Mouse (Mus musculus) midbrain, postnatal 0 days (tissue): ENCODE results near the gene Rinl. TPM values are rescaled to one million over a fixed set of nuclear protein-coding genes. Genes with fewer than 3 reads are reported as not detected.

Experiments used
- ATAC-seq: fragments of 200-750 bp; cut with Nextera tagmentation; 2 replicates; pipeline ENCODE4 v1.8.0; 2017; ENCODE audit warnings: moderate number of reproducible peaks, mild to moderate bottlenecking, moderate TSS enrichment, moderate library complexity; ENCODE audit not compliant: low FRiP score
- DNase-seq: peaks from one replicate; pipeline ENCODE4 v3.0.0-alpha.2; 2015; ENCODE audit warnings: low spot score
- H3K27ac ChIP-seq: fragments of 300-500 bp; sonication (generic); 2 replicates; pipeline ENCODE4 v1.5.1; 2014; ENCODE audit warnings: low read depth, mild to moderate bottlenecking, low read length, mixed read lengths
- H3K27me3 ChIP-seq: fragments of 300-500 bp; sonication (generic); 2 replicates; pipeline ENCODE4 v1.6.1; 2014; ENCODE audit warnings: low read length, control low read depth, mixed read lengths; ENCODE audit not compliant: insufficient read depth
- H3K36me3 ChIP-seq: fragments of 300-500 bp; sonication (generic); 2 replicates; pipeline ENCODE4 v1.6.1; 2014; ENCODE audit warnings: low read length, control low read depth, mixed read lengths; ENCODE audit not compliant: insufficient read depth
- H3K4me1 ChIP-seq: fragments of 300-500 bp; sonication (generic); 2 replicates; pipeline ENCODE4 v1.6.1; 2014; ENCODE audit warnings: mild to moderate bottlenecking, control low read depth, antibody characterized with exemption, low read length, mixed read lengths; ENCODE audit not compliant: insufficient read depth
- H3K4me2 ChIP-seq: fragments of 300-500 bp; sonication (generic); 2 replicates; pipeline ENCODE4 v1.6.1; 2014; ENCODE audit warnings: low read depth, mild to moderate bottlenecking, low read length, mixed read lengths; ENCODE audit not compliant: poor library complexity, severe bottlenecking
- H3K4me3 ChIP-seq: fragments of 300-500 bp; sonication (generic); 2 replicates; pipeline ENCODE4 v1.5.1; 2014; ENCODE audit warnings: low read depth, mild to moderate bottlenecking, low read length, moderate library complexity
- H3K9ac ChIP-seq: fragments of 300-500 bp; sonication (generic); replicated peaks from 2 replicates; pipeline ENCODE4 v1.6.1; 2014; ENCODE audit warnings: mild to moderate bottlenecking, low read length, moderate library complexity, mixed read lengths; ENCODE audit not compliant: poor library complexity, severe bottlenecking
- H3K9me3 ChIP-seq: fragments of 300-500 bp; sonication (generic); 2 replicates; pipeline ENCODE4 v1.6.1; 2016; ENCODE audit warnings: low read length, control low read depth
- CTCF ChIP-seq: IDR thresholded peaks from 2 replicates; pipeline ENCODE4 v1.5.1; 2016; ENCODE audit warnings: antibody characterized with exemption, mild to moderate bottlenecking
- WGBS: fragments of 180-500 bp; shearing (Covaris S2); extraction: QIAGEN DNeasy Blood & Tissue Kit; methylation state at CpG from one replicate; pipeline ENCODE4 v1.1.7; 2014; 5-methylcytosine and 5-hydroxymethylcytosine counted together
- polyA plus RNA-seq: library from polyadenylated mRNA; unstranded; fragments of >200 nt; fragmentation: Nextera tagmentation; extraction: Ambion mirVana; gene quantifications from 2 replicates; pipeline ENCODE4 v1.2.1, GENCODE M21; 2015
- total RNA-seq: library from RNA; depleted of rRNA; stranded (reverse); fragments of >200 nt; gene quantifications from 2 replicates; pipeline ENCODE4 v1.2.3, GENCODE M21; 2014

Rinl gene
- total and polyA plus RNA-seq, 2 experiments from 2014 or later = 1.0 to 1.9 TPM

- 95% methylated on average over 7 of the region's 7 CpGs for WGBS
- ATAC-seq (no peak), DNase-seq (no peak)
- Histone ChIP-seq H3K9ac (no peak overlapping the region), H3K27me3 (no peaks in the 10 kb centered on the region), H3K4me2 (no peak overlapping the region), H3K27ac (no peak overlapping the region), H3K4me3 (no peak overlapping the region), H3K9me3 (no peaks in the 10 kb centered on the region), H3K4me1 (no peaks in the 10 kb centered on the region), H3K36me3 (peaks cover 14% of the 10 kb centered on the region)
- no peak for TF ChIP-seq CTCF
Observed at GRCm38 (mm10) chr7:28749935-28750334, 38.8 kb upstream of the Rinl start.

GRCm38 (mm10) chr7:28756079-28756478, 32.7 kb upstream of the Rinl start, which contains the start of gene Ccer2:
Gene Ccer2, plus strand, starts transcription at chr7:28756174.
- Histone ChIP-seq H3K4me2 (peak within 1 kb of the TSS; percentile 42), H3K36me3 (peaks cover 27% of the 10 kb centered on the region), H3K4me3 (peak within 1 kb of the TSS; percentile 20; the same call in 1 of the 2 replicates), H3K27me3 (0 out of 2 replicates have a peak, but pooled peaks cover 11% of the 10 kb centered on the region), H3K9ac (peak within 1 kb of the TSS; percentile 40; the same call in 1 of the 2 replicates), H3K27ac (no peak within 1 kb of the TSS), H3K9me3 (no peaks in the 10 kb centered on the region), H3K4me1 (peaks cover 3% of the 10 kb centered on the region; the same call in 1 of the 2 replicates)
- no peak for DNase-seq
- TF ChIP-seq CTCF = no peak
- WGBS = 3% methylated on average over 17 of the region's 17 CpGs
- ATAC-seq = peak; percentile 41; the same call in 1 of the 2 replicates

GRCm38 (mm10) chr7:28758623-28759022, 30.1 kb upstream of the Rinl start:
- DNase-seq (no peak), ATAC-seq (no peak)
- 84% methylated on average over 13 of the region's 13 CpGs for WGBS
- H3K9me3 ChIP-seq = no peaks in the 10 kb centered on the region
- H3K4me2 ChIP-seq = no peak overlapping the region
- no peak for TF ChIP-seq CTCF
- peaks cover 35% of the 10 kb centered on the region for H3K36me3 ChIP-seq
- no peak overlapping the region for H3K4me3 ChIP-seq
- 0 out of 2 replicates have a peak, but pooled peaks cover 11% of the 10 kb centered on the region for H3K27me3 ChIP-seq
- no peak overlapping the region for H3K9ac ChIP-seq
- H3K4me1 ChIP-seq = peaks cover 3% of the 10 kb centered on the region; the same call in 1 of the 2 replicates
- H3K27ac ChIP-seq = no peak overlapping the region

- no peak for TF ChIP-seq CTCF
- Histone ChIP-seq H3K27me3 (no peaks in the 10 kb centered on the region), H3K4me2 (no peak overlapping the region), H3K9me3 (no peaks in the 10 kb centered on the region), H3K4me3 (no peak overlapping the region), H3K27ac (no peak overlapping the region), H3K36me3 (peaks cover 35% of the 10 kb centered on the region), H3K9ac (no peak overlapping the region), H3K4me1 (peaks cover 10% of the 10 kb centered on the region; the same call in 1 of the 2 replicates)
- 93% methylated on average over 9 of the region's 9 CpGs for WGBS
- ATAC-seq (no peak), DNase-seq (no peak)
Observed at GRCm38 (mm10) chr7:28761907-28762306, 26.9 kb upstream of the Rinl start.

GRCm38 (mm10) chr7:28765211-28765610, 23.6 kb upstream of the Rinl start:
- no peaks in the 10 kb centered on the region for H3K9me3 ChIP-seq
- TF ChIP-seq CTCF = no peak
- no peak overlapping the region for H3K9ac ChIP-seq
- H3K4me1 ChIP-seq = peaks cover 17% of the 10 kb centered on the region; the same call in 1 of the 2 replicates
- peak overlapping the region; percentile 72 for H3K4me3 ChIP-seq
- ATAC-seq (no peak), DNase-seq (no peak)
- H3K4me2 ChIP-seq = peak overlapping the region; percentile 68
- no peaks in the 10 kb centered on the region for H3K27me3 ChIP-seq
- 83% methylated on average over 6 of the region's 6 CpGs for WGBS
- H3K27ac ChIP-seq = no peak overlapping the region
- peaks cover 16% of the 10 kb centered on the region for H3K36me3 ChIP-seq

- under 1% methylated on average over 45 of the region's 45 CpGs for WGBS
- Histone ChIP-seq H3K4me2 (peak within 1 kb of the TSS; percentile 68), H3K27ac (no peak within 1 kb of the TSS), H3K9ac (peak within 1 kb of the TSS; percentile 64), H3K36me3 (peaks cover 8% of the 10 kb centered on the region), H3K9me3 (no peaks in the 10 kb centered on the region), H3K27me3 (no peaks in the 10 kb centered on the region), H3K4me1 (peaks cover 17% of the 10 kb centered on the region; the same call in 1 of the 2 replicates), H3K4me3 (peak within 1 kb of the TSS; percentile 72)
- peak; percentile 98 for ATAC-seq
- peak; percentile 99 for DNase-seq
- TF ChIP-seq CTCF = peak; percentile 42; the same call in 1 of the 2 replicates
Observed at GRCm38 (mm10) chr7:28766173-28766879, 22.4 kb upstream of the Rinl start, which contains the start of gene Sirt2. Gene Sirt2, plus strand, starts transcription at chr7:28766735.
